Mouse (Mus musculus) effector memory CD4-positive, alpha-beta T cell, adult 7 months (primary cell): ENCODE results near the gene Chil6. TPM values are rescaled to one million over a fixed set of nuclear protein-coding genes. Genes with fewer than 3 reads are reported as not detected.

Experiments
- polyA plus RNA-seq: library from polyadenylated mRNA; unstranded; fragments of 100-300 nt; shearing (Covaris generic); gene quantifications from one replicate; pipeline ENCODE4 v1.2.1, GENCODE M21; 2017

Chil6 gene
- 0.23 TPM for polyA plus RNA-seq

GRCm38 (mm10) chr3:106406082-106406481 lies at the start of gene Chil6:
Gene Chil6 (minus strand): TSS chr3:106406182.

Other genes starting within 250 kb of the Chil6 start
- not detected for gene Chil3, start 238.6 kb downstream of the Chil6 start, polyA plus RNA-seq
- gene Chil4, start 186.7 kb downstream of the Chil6 start, polyA plus RNA-seq = not detected
- 232 TPM for gene Dennd2d, start 76.2 kb upstream of the Chil6 start, polyA plus RNA-seq
- 20.0 TPM for gene Dram2, start 141.6 kb upstream of the Chil6 start, polyA plus RNA-seq
- gene Cept1, start 141.6 kb upstream of the Chil6 start, polyA plus RNA-seq = 81.2 TPM